Mouse (Mus musculus) gastrocnemius, adult 18-20 months (tissue): ENCODE data around the gene Helz. TPM values are rescaled to one million over a fixed set of nuclear protein-coding genes. Genes with fewer than 3 reads are reported as not detected.

ENCODE experiments used
- DNase-seq: peaks from one replicate; pipeline ENCODE4 v3.0.0; 2021; ENCODE audit warnings: low spot score
- total RNA-seq, 2 experiments: library from RNA; stranded (reverse); gene quantifications; 2 replicates each; pipeline ENCODE4 v1.2.3; 2021

Helz gene
- total RNA-seq, 2 experiments from 2014 or later = 17.6 to 18.2 TPM

- no peak for DNase-seq
Measured at GRCm38 (mm10) chr11:107613906-107614305, 66.2 kb downstream of the Helz start.

GRCm38 (mm10) chr11:107615696-107616095 is 68.0 kb downstream of the Helz start:
- DNase-seq = peak; percentile 30

- DNase-seq = no peak
Measured at GRCm38 (mm10) chr11:107617976-107618375, 70.2 kb downstream of the Helz start.

- DNase-seq = no peak
Measured at GRCm38 (mm10) chr11:107624661-107625060, 76.9 kb downstream of the Helz start.

DNA sequence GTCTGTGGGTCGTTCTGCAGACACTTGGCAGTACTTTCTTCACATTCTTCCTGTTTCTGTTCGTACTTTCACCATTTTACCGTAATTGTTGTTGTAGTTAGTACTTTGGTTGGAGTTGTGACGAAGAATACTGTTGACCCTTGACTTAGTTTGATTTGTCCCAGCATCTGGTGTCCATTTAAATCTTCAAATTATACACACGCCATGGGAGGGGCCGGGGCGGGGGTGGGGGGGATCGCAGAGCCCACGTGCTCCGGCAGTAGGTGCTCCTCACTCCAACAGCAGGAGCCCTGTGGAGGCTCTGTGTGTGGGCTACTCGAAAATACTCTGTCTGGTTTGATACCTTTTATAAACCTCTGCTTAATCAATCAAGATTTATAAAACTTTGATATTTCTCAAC is 78.0 kb downstream of the Helz start:
- no peak for DNase-seq

DNA sequence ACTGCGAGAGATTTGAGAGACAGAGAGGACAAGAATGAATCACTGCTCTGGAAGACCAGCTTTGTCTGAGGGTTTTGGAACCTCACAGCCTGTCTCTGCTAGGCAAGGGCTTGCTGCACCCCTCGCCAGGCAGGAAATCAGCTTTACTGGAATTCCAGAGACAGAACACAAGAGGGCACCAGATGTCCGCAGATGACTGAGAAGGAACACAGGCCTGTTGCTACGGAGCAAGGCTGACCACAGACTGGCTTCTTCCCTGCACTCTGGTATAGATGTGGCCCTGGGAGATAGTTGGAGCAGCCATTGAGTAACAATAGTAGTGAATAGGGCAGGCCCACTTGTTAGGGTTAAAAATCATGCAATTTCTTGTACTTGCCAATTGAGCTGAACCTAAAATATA is 81.8 kb downstream of the Helz start:
- DNase-seq = peak; percentile 58

DNA sequence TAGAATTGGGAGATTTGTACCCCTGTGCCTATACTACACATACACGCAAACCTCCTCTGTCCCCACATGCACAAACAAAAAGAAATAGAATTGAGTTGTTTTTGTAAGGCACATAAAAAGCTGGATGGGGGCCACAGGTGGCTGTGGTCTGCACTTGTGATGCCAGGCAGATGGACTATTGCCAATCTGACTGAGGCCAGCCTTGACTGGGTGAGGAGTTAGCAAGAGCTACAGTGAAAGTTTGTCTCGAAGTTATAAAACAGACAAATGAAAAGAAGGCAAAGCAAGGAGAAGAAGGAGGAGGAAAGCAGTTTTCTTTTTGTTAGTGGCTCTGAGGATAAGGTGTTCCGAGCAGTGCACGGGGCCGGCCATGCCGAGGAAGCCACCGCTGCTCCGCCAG is 82.2 kb downstream of the Helz start:
- no peak for DNase-seq

GRCm38 (mm10) chr11:107631124-107631523 is 83.4 kb downstream of the Helz start:
- DNase-seq = no peak

- no peak for DNase-seq
Measured at GRCm38 (mm10) chr11:107633563-107634146, 85.9 kb downstream of the Helz start.

DNA sequence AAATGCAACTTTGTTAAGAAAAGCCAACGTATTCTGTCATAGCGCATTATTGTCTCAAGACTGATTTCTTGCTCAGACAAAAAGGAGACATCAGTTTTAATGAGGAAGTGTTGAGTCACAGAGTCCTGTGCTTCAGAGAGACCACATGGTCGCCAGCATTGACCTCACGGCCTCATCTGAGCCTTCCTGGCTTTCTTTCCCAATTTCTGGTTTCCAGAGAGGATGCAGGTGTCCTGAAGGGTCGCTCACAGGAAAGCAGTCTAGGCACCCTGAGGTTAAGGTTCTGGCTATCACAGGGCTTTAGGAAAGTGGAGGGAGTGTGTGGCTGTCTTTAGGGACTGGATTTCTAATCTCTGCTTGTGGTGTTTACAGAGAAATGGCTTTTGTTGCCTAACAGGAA is 90.4 kb downstream of the Helz start:
- no peak for DNase-seq

- no peak for DNase-seq
Measured at GRCm38 (mm10) chr11:107639657-107640056, 91.9 kb downstream of the Helz start.

DNA sequence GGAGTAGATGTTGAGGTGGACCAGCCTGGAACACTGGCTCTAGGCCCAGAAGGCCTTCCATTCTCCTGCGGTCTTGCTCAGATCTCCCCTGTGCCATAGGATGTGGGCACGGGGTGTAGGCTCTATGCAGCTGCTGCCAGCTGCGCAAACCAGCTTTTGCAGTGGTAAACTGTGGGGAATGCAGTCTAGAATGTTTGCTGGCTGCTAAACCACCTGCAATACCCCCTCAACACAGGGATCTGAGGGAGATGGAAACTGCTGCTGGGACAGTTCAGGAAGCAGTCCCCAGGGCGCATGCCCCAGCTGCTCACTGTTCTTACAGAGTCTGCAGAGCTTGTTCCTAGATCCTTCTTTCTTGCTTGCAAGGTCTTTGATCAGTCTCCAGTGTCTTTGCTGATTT is 96.7 kb downstream of the Helz start:
- DNase-seq = no peak

DNA sequence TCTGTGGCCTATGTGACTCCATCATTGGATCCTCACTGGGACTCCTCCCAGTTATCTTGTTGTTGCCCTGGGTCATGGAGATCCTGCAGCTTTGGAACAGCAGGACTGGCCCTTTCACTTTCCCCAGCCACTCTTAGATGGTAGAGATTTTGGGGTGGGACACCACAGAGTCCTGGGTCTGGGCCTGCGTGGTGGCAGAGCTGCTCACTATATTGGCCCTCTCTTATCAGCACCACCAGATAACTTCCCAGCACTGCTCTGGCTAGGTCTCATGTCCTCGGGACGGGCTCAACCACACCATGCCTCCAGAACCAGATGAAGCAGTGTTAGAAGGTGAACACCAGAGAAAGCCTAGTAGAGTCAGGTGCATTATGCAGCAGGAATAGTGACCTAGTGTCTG is 99.6 kb downstream of the Helz start:
- no peak for DNase-seq

GRCm38 (mm10) chr11:107648668-107649067 is 100.9 kb downstream of the Helz start:
- no peak for DNase-seq

- DNase-seq = no peak
Measured at GRCm38 (mm10) chr11:107649458-107649857, 101.7 kb downstream of the Helz start.

- DNase-seq = no peak
Measured at GRCm38 (mm10) chr11:107650422-107651051, 102.8 kb downstream of the Helz start.

DNA sequence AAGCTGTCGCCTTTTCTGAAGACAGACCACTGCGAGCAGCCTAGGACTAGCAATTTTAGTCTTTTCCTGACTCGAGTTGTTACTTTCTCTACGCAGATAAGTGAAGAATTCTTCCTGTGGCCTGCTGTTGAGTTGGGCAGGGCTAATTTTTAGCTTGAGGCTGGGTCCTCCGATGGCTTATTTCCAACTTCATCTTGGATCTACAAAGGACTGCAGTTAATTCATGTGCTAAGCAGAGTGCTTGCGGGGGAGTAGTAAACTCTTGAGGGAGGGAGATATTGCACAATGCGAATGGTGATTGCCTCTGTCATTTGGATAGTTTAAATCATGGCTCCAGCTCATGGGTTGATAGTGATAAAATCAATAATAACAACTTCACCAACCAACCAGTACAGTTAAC is 103.7 kb downstream of the Helz start:
- DNase-seq = no peak

- DNase-seq = no peak
Measured at GRCm38 (mm10) chr11:107652137-107652536, 104.4 kb downstream of the Helz start.

GRCm38 (mm10) chr11:107655538-107655937 is 107.8 kb downstream of the Helz start:
- DNase-seq = no peak

- no peak for DNase-seq
Measured at GRCm38 (mm10) chr11:107657117-107657516, 109.4 kb downstream of the Helz start.

DNA sequence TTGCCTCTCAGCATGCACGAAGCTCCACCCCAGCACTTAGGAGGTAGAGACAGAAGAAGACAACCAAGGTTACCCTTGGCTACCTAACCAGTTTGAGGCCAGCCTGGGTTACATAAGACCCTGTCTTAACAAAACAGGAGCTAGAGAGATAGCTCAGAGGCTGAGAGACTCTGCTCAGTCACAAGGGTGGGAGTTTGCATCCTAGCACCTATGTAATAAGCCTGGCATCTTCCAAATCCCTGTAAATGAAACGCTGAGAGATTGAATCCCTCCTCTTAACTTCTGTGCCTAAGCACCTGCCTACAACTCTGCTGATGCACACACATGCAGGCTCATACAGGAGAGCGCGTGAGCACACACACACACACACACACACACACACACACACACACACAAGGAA is 112.7 kb downstream of the Helz start:
- DNase-seq = no peak

DNA sequence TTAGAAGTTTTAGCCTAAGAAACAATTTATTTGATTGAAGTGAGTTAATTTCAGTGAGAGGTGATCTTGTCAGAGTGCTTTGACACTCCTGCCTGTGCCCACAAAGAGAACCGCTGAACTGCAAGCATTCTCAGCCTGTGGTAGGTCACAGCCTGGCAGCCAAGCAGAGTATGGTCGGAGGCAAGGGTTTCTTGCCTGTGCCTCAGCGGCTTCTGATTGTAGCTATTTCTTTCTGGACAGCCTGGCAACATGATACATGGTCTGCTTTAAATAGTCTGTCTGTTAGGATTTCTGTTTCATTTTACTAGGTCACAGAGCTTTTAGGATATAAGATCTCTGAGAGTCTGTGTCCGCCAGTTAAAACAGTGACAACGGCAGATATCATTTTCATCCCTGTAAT is 114.9 kb downstream of the Helz start:
- DNase-seq = peak; percentile 56

GRCm38 (mm10) chr11:107667542-107667941 is 119.8 kb downstream of the Helz start:
- no peak for DNase-seq

- DNase-seq = no peak
Measured at GRCm38 (mm10) chr11:107668223-107668622, 120.5 kb downstream of the Helz start.
